Mouse (Mus musculus): ENCODE results near the gene Pank4.

GRCm38 (mm10) chr4:154985151-154985777 is 21.3 kb downstream of the Pank4 start:
- TF ChIP-seq POLR2A (IDR thresholded peaks at IDR 0.05; ENCODE audit: low read depth, low read length) (no peak), CTCF (conservative IDR thresholded peaks at IDR 0.05; ENCODE audit: insufficient read depth, insufficient read length, low read depth, low read length) (no peak)
